Mouse (Mus musculus) thymus, postnatal 4 days (tissue): ENCODE data around the gene Zmiz1.

Experiments
- DNase-seq: peaks from one replicate; pipeline ENCODE4 v3.0.0; 2021

The Zmiz1 gene

DNA sequence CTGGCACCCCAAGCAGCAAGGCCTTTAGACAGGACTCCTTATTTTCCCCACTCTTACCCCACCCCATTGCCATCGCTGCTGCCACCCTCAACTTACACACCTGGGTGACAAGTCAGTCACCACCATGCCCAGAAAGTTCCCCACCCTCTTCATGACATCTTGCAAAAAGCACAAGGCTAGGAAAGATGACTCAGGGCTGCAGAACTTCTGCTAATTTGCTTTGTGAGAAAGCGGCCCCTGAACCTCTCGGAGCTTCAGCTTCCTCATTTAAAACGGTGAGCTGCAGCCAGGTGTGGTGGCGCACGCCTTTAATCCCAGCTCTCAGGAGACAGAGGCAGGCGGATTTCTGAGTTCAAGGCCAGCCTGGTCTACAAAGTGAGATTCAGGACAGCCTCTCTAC, 141.4 kb downstream of the Zmiz1 start:
- no peak for DNase-seq

- no peak for DNase-seq
These were observed 142.0 kb downstream of the Zmiz1 start for GRCm38 (mm10) chr14:25600951-25601350.

- no peak for DNase-seq
These were observed 143.0 kb downstream of the Zmiz1 start for GRCm38 (mm10) chr14:25602018-25602417.

DNA sequence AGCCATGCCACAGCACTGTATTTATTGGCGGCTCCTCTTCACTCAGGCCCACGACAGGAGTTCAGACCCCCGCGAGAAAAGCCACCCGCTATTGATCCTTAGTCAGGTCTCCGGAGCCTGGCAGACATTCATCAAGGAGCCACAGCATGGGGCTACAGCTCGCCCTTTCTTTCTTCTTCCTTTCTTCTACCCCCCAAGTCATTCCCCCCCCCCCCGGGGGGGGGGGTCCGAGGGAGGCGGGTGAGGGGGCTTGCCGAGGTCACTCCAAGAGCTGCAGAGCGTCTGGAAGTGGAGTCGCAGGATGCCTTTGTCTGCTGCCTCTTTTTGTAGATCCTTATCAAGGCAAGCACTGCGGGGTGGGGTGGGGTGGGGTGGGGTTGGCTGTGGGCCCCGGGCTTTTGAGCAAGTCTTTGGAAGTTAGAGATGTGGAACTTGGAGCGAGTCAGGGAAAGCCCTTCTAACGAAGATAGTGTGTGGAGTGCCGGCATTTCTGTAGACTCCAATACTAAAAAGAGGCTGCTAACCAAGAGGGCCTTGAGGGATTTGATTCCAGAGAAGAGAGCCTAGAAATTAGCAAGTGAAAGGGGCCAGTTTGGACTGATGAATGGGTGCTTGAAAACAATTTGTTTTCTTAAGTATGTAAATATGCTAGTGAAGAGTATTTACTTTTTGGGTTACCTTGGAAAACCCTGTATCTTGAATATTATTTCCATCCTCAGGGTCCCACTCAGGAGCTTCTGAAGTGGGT, 145.6 kb downstream of the Zmiz1 start:
- no peak for DNase-seq

- DNase-seq, result peak; percentile 85
These were observed 147.6 kb downstream of the Zmiz1 start for GRCm38 (mm10) chr14:25606372-25607140.

GRCm38 (mm10) chr14:25607141-25607967, 148.4 kb downstream of the Zmiz1 start:
- DNase-seq, result peak; percentile 67

DNA sequence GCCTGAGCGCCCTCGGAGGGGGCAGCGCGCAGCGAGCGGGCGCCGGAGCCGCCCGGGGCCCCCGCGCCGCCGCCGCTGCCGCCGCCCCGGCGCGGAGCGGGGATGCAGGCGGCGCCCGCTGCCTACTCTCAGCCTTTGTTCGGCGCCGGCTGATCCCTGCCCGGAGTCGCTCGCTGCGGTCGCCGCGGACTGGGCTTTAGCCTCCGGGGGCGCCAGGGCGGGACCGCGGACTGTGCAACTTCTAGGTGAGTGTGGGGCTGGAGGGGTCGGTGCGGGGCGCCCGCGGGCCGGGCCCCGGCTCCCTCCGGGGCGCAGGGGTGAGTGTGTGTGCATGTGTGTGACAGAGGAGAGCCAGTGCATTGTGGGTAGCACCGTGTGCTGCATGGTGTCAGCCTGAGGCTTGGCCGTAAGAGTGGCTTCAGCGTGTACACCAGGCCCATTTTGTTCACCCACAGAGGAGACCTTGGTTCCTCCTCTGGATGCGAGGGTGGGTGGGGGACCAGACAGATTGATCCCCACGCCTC, 149.0 kb downstream of the Zmiz1 start:
- DNase-seq, result peak; percentile 71

DNA sequence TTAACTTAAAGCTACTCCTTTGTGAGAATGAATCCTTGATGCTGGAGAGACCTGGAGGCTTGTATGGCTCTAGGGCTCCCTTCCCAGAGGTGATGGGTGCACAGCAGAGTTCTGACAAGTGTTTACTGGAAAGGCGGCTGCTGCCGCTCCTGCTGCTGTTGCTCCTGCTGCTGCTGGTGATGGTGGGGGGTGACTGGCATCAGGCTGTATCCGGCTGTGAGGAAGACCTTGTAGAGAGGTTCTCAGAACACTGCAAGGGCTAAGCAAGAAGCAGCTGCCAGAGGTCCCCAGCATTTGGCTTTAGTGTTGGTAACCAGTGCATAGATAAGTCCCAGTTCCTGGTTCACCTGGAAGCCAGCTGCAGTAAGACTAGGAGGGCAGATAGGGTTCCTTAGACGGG, 149.6 kb downstream of the Zmiz1 start:
- DNase-seq, result peak; percentile 54

GRCm38 (mm10) chr14:25609355-25609754, 150.4 kb downstream of the Zmiz1 start:
- peak; percentile 55 for DNase-seq

DNA sequence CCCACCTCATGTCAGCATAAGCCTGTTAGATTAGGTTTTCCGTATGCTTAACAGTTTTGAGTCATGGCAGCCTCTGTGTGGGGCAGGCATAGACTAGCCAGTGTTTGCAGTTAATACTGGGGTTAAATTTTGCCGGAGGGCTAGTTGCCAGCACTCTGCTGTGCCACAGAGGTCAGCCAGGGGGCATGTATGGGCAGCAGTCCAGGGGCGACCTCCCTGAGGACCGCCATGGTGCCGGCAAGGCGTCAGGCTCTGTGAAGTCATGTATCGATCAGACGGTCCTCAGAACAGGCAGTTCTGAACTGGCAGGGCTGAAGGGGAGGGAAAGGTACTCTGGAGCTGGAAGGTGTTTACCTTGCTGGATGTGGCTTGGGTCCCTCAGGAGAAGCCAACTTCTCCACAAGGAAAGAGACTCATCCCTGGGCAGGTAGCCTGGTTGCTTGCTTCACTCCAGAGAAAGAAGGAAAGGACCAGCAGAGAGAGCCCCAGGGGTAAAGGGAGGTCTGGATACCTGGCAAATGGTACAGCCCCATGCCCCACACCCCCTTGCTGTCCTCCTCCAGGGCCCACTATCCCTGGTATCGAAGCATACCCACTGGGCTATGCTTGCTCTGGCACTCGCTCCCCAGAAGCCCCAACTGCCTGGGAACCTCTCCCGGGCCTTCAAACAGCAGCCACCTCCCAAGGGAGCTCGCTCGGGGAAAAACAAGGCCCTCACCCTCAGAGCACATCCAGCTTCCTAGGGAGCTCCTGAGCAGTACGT, 151.6 kb downstream of the Zmiz1 start:
- no peak for DNase-seq

- no peak for DNase-seq
These were observed 152.2 kb downstream of the Zmiz1 start for GRCm38 (mm10) chr14:25611159-25611697.

DNA sequence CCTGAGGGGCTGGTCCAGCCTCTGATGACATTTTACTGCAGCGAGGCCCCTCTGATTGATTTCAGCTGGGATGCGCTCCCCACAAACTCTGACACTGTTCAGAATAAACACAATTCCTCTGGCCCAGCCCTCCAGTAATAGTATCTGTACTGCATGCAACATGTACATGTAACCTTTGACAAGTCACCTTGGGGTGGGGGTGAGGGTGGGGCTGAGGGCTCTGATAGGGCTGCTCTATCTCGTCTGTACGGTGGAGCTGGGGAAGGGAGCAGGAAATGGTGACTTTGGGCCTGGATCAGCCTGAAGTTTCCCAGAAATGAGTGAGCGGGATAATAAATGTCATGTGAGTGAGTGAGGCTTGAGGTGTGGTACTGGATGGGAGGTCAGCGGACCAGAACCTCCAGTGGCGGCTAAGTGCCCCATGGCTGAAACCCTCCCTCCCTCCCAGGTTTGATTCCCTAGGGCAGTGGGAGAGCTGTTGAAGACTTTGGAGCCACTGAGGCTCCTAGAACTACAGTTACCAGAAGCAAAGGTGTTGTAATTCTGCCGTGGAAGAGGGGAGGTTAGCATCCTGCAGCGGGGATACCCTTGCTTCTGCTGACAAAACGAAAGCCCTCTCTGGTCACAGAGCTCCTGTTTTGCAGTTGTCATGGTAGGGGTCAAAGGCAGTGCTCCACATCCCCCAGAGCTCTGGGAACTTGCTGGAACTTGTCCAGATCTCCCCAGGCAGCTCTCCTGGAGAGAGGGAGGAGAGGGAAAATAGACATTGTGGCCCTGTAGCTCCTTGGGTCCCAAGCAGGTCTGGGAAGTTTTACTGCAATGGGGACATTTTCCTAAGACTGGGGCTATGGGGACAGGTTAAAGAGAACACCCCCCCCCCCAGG, 153.1 kb downstream of the Zmiz1 start:
- no peak for DNase-seq

DNA sequence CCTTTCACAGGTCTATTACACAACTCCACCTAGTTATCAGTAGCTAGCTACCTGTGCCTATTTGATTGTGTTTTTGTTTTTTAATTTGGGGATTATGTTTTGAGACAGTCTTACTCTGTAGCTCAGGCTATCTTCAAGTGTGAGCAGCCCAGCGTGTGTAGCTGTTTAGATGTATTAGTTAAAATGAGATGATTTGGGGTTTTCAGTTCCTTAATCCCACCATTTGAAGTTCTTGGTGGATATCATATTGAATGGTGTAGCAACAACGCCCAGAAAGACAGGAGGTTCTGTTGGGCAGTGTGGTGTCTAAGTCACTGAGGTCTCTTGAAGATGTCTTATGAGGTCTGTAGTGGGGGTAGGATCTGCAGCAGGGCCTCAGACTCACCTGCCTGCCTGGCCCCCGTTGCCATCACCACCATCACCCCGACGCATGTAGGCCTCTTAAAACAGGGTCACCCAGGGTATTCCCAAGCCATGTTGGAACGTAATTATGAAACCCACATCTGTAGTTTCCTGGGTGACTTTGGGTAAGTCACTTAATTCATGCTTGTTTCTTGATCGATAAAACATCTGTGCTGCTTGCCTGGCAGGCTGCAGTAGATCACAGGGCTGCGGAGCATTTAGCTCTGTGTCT, 155.1 kb downstream of the Zmiz1 start:
- no peak for DNase-seq

DNA sequence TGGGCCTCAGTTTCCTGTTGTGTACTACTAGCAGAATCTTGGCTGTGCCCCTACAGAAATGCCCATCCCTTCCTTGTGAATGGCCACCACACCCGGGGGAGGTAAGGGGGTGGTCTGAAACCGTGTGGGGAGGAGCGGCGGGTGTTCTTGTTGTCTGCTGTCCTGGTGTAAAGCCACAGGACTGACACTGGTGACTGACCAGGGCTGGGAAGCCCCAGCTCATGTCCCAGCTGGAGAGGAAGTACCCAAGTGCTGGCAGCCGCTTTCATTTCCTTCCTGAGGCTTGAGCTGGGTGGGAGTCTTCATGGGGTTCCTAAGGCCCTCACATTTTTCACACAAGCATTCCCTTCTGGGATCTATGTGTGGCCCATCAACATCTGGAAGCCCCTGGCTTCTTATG, 155.7 kb downstream of the Zmiz1 start:
- DNase-seq, result no peak

DNA sequence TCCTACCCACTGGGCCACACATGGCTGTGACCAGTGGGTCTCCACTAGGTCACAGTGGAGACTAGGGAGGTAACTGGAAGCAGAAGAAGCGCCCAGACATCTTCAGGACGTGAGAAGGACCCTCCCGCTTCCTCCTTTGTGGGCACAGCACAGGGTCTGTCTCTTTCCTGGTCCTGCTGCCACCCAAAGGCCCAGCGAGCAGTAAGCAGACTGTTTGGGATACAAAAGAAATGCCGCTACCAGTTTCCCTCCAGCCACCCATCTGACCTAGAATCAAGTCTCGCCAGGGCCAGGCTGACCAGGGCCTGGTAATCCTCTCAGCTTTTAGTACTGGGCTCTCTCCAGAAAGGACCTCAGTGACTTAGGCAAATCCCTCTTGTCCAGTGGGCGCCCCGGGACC, 156.6 kb downstream of the Zmiz1 start:
- no peak for DNase-seq

DNA sequence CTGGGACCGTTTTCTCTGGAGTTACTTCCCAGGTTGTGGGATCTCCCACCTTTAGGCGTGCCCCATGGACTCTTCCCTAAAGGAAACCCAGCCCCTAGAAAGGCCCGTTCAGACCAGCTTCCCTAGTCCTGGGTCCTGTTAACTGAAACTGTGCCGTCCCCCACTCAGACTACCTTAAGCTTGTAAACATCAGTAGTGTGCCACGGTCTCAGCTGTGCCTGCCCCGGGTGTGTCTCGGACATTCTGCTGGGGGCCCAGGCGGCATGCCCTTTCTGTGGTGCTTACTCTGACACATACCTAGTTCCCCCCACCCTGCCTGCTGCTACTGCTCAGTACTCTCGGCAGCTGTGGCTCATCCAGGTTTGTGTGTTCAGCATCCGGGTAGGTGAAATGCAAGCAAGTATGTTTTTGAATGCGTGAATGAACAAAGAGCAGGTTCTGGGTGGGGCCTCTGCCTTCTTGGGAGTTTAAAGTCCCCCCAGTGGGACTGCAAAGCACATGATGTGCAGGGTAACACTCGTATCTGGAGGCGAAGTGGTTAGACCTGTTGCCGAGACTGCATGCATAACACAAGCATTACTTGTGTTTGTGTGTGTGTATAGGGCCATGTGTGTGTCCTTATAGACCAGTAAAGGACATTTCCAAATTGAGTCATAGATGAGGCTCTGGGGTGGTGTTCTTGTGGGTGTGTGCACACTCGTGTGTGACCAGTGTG, 157.2 kb downstream of the Zmiz1 start:
- DNase-seq, result no peak

- no peak for DNase-seq
These were observed 158.3 kb downstream of the Zmiz1 start for GRCm38 (mm10) chr14:25617264-25617663.

GRCm38 (mm10) chr14:25619066-25619762, 160.2 kb downstream of the Zmiz1 start:
- DNase-seq, result no peak

GRCm38 (mm10) chr14:25620766-25621165, 161.8 kb downstream of the Zmiz1 start:
- DNase-seq, result no peak
